Mouse (Mus musculus) spleen, adult 12 weeks (tissue): Measurements from ENCODE around the gene Hist1h3b.
"Not testable (repeated sequence)": the region's sequence is repeated elsewhere in the genome, so short reads cannot be mapped to it uniquely, and the experiment has no call there.

Source experiments
- DNase-seq: peaks from one replicate; pipeline ENCODE4 v3.0.0; 2022; ENCODE audit warnings: low spot score

Hist1h3b gene

DNA sequence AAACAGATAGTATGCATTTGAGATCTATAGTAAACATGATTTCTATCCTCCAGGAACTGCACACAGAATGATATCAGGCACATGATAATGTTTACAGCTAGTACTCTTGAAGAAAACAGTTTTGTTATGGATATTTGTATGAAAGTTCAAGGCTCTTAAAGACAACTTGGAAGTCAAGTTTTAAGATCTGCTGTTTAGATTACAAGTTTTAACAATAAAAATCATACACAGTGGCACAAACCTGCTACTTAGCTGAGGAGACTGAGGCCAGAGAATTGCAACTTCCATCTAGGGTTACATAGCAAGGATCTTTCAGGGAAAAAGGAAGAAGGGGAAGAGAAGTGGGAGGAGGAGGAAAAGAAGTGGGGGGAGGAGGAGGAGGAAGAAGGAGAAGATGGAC is 2.9 kb downstream of the Hist1h3b start:
- no peak for DNase-seq

DNA sequence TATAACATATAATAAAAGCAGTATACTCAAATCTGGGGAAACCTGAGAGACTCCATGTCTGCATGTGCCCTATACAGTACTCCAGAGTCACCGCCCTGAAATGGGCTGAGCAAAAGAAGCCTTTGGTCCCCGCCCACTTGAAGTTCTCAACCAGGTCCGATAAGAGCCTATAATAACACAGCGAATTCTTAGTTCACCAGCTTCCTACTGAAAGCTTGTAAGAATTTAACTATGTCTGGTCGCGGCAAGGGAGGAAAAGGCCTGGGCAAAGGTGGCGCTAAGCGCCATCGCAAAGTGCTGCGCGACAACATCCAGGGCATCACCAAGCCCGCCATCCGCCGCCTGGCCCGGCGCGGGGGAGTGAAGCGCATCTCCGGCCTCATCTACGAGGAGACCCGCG is 4.7 kb downstream of the Hist1h3b start, which contains the start of gene Hist1h4b:
Hist1h4b (plus strand) TSS at position 224 of the 400 bp plus-strand sequence.
- DNase-seq, result peak; percentile 94

DNA sequence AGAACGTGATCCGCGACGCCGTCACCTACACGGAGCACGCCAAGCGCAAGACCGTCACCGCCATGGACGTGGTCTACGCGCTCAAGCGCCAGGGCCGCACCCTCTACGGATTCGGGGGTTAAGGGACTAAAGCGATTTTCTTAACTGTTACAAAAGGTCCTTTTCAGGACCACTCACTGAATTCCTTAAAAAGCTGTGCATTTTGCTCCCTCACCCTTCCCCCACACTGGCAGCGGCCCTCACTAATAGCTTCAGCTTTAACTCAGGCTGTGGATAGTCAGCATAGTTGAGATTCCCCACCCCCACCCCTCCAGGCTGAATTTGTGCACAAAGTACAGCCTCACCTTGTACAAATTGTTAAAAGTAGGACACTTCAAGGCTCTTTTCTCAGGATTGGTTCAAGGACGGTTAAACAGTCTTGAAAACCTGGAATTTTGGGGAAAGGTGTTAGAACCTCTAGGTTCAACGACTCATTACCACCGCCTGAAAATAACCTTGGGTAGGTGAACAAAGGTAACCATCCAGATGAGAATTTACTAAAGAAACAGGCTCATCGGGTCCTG is 5.2 kb downstream of the Hist1h3b start:
- peak; percentile 62 for DNase-seq

DNA sequence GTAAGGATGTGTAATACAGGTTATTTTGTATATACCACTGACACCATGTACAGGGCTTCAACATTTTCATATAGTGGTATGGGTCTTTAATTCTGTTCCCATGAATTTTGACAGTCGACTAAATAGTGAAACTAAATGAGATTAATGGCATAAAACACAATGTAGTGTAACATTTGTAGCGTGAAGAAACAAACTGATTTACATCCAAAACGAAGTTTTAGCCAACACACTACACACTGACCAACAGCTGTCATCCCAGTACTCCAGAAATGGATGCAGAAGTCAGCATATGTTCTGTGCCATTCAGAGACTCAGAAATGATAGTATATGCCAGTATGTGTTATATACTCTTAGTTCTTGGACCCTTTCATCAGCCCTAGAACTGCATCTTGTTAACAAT is 5.9 kb downstream of the Hist1h3b start:
- DNase-seq, result no peak

DNA sequence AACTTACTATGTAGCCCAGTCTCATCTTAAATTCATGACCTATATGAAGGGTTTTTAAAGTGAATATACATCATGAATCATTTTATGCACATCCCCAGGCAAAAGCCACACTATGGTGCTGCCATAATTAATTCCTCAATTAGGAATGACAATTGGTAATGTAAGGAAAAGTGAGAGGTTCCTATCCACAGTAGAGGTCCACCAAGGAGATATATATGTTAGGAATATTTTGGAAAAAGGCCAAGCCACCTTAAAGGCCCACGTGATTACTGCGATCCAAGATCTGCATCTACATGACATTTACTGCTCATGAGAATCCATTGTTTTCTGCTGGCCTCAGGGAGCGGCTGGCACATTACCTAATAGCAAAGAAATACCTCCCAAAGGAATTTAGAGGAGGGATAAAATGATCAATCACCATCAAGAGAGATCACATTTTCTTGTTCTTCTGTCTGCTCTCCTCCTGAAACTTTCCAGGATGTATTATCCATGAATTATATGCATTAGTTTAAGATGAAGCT is 7.2 kb downstream of the Hist1h3b start:
- DNase-seq, result no peak

DNA sequence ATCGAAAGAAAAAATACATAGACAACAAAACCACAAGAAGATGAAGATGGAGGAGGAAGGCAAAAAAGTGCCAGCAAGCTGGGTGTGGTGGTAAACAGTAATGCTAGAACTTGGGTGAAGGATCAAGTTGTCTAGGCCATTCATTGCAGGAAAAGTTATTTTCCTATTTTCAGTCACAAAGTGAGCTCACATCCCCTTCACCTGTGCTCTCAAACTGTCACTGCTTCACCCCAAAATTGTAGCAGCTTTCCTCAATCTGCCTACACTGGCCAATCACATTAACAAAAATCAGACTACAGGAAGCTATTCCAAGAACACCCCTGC is 7.8 kb downstream of the Hist1h3b start:
- no peak for DNase-seq

DNA sequence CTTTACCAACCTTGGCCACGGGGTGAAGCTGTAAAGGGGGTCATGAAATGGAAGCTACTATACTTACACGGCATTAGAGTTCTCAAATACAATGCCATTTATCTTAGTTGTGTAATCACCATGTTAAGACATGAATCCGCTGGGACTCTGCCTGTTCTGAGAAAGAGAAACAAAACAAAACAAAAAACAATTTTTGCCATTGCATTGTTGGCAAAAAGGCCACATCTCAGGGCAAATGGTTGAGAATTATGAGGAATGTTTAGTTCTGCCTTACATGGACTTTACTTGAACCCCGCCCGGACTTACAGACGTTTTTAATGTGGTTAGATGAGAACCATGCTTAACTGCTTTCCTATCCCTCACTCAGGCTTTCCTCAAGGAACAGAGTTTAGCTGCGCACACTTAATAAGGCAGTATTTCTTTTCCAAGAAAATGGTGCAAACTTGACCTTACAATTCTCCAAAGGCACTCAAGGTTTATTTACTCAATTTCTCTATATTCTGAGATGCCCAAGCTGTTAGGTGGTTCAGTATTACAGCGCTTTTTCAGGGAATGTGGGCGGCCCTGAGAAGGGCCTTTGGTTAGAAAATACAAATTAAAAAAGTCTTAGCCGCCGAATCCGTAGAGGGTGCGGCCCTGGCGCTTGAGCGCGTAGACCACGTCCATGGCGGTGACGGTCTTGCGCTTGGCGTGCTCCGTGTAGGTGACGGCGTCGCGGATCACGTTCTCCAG is 8.3 kb downstream of the Hist1h3b start:
- no peak for DNase-seq

DNA sequence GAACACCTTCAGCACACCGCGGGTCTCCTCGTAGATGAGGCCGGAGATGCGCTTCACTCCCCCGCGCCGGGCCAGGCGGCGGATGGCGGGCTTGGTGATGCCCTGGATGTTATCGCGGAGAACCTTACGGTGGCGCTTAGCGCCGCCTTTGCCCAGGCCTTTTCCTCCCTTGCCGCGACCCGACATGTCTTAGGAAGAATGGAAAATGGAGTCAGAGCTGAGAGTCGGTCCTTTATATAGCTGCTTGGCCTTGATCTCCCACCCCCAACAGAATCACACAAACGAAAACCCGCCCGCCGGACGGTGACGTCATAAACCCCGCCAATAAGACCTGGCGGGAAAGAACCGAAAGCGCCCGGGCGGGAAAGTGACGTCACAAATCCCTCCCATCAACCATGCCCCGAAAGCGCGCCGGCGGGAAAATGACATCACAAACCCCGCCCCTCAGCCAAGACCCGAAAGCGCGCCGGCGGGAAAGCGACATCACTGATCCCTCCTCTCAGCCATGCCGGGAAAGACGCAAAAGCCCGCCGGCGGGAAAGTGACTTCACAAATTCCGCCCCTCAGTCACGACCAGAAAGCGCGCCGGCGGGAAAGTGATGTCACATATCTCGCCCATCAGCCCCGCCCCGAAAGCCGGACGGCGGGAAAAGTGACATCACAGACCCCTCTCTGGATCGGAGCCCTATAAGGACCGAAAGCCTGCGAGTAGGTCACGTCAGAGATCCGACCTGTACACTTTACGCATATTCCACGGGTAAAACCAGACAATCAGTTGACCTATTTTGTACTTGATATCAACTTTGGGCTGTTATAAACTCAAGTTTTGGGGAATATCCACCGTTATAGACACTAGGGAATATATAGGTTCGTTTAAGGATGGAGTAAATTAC is 9.2 kb downstream of the Hist1h3b start, which contains the start of gene Hist1h4a:
Hist1h4a (minus strand) TSS at position 259 of the 893 bp plus-strand sequence.
- peak; percentile 95 for DNase-seq

DNA sequence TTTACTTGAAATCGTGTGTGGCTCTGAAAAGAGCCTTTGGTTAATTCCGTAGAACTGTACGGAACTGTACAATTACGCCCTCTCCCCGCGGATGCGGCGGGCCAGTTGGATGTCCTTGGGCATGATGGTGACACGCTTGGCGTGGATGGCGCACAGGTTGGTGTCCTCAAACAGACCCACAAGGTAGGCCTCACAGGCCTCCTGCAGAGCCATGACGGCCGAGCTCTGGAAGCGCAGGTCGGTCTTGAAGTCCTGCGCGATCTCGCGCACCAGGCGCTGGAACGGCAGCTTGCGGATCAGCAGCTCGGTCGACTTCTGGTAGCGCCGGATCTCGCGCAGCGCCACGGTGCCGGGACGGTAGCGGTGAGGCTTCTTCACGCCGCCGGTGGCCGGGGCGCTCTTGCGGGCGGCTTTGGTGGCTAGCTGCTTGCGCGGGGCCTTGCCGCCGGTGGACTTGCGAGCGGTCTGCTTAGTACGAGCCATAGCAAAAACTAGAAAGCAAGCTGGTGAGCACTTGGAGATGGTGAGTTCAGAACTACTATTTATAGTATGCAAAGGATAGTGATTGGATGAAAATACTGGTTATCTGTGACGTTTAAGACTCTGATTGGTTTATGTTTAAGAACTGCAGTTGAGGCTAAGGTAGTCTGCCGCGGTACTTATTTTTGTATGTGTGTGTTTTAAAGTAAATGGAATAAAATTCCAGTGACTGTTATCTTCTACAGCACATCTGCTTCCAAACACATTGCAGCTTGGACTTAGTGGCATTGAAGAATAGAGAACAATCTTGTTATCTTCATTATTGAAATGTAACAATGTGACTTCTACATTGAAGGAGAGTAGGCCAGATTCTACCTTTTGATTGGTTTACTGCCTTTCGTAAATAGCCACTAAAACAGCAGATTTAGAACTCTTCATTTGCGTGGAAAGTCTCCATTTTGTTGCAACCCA is 10.1 kb downstream of the Hist1h3b start, which contains the start of gene Hist1h3a:
Hist1h3a (minus strand) TSS at position 516 of the 951 bp plus-strand sequence.
- DNase-seq, result peak; percentile 74

DNA sequence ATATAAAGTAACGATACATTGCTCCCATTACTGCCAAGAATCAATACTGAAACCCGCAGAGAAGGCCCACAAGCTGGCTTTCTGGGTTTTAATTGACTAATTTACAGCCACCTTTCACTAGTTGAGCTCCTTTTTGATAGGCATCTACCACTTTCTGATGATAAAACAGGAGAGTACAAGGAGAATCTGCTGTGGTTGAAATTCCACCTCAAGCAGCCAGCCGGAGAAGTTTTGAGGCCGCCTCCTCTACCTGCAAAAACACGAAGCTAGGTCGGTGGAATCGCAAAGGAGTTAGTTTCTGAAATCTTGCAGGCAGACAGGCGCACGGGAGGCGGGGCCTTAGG is 11.1 kb downstream of the Hist1h3b start:
- no peak for DNase-seq

DNA sequence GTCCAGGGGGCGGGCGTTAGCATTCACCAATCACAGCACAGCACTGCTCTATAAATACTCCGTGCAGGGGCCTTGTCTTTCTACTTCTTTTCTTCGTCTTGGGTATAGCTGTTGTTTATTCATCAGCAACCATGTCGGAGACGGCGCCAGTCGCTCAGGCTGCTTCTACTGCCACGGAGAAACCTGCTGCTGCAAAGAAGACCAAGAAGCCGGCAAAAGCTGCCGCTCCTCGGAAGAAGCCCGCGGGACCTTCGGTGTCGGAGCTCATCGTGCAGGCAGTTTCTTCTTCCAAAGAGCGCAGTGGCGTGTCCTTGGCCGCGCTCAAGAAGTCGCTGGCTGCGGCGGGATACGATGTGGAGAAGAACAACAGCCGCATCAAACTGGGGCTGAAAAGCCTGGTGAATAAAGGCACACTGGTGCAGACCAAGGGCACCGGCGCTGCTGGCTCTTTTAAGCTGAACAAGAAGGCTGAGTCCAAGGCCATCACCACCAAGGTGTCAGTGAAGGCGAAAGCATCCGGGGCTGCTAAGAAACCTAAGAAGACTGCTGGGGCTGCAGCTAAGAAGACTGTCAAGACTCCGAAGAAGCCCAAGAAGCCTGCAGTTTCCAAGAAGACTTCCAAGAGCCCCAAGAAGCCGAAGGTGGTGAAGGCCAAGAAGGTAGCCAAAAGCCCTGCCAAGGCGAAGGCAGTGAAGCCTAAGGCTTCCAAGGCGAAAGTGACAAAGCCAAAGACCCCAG is 11.7 kb downstream of the Hist1h3b start, which contains the start of gene Hist1h1a:
Hist1h1a (plus strand) TSS at position 81 of the 738 bp plus-strand sequence.
- peak; percentile 92 for DNase-seq

DNA sequence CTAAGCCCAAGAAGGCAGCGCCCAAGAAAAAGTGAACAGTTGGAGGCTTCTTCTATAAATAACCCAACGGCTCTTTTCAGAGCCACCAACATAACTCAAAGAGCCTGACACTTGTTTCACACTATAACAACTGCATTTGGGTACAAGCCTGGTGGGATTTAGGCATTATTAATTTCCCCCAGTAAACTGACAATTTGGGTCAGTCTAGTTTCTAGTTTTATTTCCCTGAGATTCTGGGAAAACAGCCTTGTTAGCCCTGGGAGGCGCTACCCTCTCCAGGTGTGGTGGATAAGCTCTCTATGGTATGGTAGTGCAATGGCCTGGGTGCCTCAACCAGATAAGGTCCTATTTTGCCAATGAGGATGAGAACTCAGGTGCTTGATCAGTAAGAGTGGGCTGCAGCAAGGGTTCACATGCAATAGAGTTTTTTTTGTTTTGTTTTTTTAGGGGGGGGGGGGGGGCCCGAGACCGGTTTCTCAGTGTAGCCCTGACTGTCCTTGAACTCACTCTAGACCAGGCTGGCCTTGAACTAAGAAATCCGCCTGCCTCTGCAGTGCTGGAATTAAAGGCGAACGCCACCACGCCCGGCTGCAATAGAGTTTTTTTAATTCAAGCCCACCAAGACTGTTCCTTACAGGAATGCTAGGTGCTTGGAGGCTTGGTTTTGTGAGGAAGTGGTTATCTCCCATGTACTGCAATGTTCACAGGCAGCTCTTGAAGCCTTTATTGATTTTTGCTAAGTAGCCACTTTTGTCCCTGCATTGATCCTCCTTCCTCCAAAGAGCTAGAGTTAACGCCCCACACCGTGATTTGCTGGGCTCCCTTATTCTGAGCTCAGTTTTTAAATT is 12.5 kb downstream of the Hist1h3b start:
- no peak for DNase-seq

DNA sequence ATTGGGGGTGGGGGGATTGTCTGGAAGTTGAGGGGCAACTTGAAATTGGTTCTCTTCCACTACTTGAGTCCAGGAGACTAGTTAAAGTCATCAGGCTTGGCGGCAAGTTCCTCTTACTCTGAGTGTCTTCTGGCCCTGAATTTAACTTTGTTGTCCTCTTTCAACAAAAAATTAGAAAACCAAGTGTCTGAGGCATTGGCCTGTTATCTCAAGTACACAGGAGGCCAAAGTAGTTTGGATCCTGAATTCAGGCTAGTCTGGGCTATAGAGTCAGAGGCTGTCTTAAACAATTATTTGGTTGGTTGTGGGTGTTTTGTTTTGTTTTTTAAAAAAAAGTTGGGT is 13.1 kb downstream of the Hist1h3b start:
- DNase-seq, result no peak

DNA sequence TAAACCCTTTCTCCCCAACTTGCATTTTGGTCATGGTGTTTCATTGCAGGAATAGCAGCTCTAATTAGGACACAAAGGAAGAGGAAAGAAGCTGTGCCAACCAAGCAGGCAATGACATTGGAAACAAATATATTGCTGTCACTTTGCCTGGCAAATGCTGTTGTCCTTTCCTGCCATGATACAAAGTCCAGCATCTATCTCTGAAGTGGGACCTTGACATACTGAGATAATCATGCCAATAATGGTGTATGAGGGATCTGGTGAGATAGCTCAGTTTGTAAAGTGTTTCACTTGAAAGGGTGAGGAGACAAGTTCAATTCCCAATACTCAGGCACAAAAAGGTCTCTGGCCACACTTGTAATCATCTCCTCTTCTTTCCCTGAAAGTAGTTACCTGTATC is 14.7 kb downstream of the Hist1h3b start:
- no peak for DNase-seq

DNA sequence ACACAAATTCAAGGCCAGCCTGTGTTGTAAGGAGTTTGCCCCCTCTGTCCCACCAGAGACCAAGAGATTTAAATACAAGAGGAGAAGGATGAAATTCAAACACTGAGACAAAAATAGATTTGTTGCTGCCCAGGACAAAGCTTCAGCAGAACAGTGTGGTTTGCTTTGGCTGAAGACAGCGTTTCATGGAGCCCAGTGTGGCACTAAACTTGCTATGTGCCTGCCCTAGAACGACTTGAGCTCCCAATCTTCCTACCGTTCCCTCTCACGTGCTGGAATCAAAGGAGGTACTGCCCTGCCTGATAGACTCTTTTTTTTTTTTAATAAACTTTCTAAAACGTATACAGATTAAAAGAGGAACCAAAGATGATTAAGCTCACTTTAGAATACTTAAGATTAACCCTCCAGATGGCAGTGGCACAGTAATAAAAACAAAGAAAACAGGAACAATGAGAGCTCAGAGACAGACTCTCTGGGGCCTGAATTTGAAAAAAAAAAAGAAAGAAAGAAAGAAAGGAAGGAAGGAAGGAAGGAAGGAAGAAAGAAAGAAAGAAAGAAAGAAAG is 16.8 kb downstream of the Hist1h3b start:
- DNase-seq, result no peak

DNA sequence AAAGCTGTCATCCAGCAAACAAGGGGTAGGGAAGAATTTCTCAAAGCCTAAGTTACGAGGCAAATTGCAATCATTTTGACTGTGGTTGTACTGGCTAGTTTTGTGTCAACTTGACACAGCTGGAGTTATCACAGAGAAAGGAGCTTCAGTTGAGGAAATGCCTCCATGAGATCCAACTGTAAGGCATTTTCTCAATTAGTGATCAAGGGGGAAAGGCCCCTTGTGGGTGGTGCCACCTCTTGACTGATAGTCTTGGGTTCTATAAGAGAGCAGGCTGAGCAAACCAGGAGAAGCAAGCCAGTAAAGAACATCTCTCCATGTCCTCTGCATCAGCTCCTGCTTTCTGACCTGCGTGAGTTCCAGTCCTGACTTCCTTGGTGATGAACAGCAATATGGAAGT is 17.5 kb downstream of the Hist1h3b start, which contains the start of gene Trim38:
Trim38 (plus strand) TSS at position 301 of the 400 bp plus-strand sequence.
- not testable (repeated sequence) for DNase-seq

DNA sequence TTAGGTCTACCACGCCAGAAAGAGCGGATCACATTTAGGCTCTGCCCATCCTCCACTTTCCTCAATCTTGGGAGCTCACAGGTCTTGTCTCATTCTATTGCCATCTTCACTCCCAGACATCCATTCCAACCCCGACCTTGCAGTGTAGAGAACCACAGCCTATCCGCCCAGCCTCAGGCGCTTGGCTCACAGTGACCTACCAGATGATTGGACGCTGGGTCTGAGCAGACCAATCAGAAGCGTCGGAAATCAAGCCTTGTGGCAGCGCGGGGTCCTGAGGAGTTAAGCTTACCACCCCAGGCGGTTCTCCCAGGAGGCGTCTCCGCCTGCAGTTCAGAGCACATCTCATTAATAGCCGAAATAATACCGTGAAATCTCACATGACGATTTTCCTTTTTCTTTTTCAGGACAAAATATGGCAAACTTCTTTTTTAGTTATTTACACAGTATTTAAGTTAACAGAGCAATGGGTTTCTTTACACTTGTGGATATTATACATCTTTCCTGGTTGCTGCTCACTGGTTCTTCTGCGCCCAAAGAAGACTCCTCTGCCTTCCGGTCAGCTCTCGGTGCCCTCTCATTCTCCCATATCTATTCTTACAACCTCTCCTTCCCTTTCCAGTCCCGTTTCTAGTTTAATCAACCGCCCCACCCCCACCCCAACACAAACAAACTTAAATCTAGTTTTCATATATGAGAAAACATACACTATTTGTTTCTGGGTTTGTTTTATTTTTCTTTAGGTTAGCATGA is 20.7 kb downstream of the Hist1h3b start:
- no peak for DNase-seq

DNA sequence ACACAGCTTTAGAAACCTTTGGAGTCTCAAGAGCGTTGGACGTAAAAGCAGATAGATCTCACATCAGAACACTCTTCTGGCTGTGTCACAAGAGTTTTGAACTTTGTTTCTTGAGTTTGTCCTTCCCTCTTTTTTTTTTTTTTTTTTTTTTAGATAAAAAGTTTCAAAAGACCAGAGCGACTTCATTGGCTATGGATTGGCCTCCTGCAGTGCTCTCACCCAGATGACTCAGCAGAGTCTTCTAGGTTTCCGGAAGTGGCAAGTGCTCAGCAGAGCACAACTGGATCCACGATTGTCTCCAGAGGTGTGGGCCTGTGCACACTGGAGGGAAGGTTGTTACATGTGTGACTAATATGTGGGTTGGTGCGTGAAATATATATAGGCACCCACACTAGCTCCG is 26.3 kb downstream of the Hist1h3b start:
- no peak for DNase-seq

DNA sequence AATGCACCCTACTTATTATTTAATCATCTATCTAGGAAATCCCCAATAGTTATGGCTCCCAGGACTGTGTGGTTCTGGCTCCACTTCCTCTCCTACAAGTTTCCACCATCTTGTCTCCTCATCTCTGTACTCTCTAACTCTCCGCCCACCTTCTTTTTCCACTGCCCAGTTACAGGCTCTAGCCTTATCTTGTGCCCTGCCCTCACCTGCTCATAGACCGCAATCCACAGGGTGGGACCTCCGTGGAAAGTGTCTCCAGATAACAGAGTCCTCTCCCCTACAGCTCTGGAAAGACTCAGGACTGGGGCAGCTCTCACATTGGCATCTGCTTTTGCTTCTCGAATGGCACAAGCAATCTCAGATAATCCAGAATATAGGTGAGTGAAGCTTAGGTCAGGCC is 27.0 kb downstream of the Hist1h3b start:
- no peak for DNase-seq
